Mouse (Mus musculus): ENCODE measurements around the gene Fam187a. TPM values are rescaled to one million over a fixed set of nuclear protein-coding genes. Genes with fewer than 3 reads are reported as not detected.

Fam187a gene
- 0.13 TPM in 1 of 2 replicates, not detected in the other for polyA plus RNA-seq (2015; fragmentation: Nextera tagmentation; extraction: Ambion mirVana)

GRCm38 (mm10) chr11:102884616-102885219, at the start of gene Fam187a:
Gene Fam187a (plus strand): TSS chr11:102885169.
- H3K27ac ChIP-seq (replicated peaks) = peak within 1 kb of the TSS; percentile 42; the same call in 1 of the 2 replicates
- 58% methylated on average over 10 of the region's 10 CpGs for WGBS
- H3K4me2 ChIP-seq = no peak within 1 kb of the TSS

GRCm38 (mm10) chr11:102835549-102835948, 49.4 kb upstream of the Fam187a start, which contains the start of gene Higd1b:
Gene Higd1b (plus strand): TSS chr11:102835849.
- Histone ChIP-seq H3K36me3 (peaks cover 32% of the 10 kb centered on the region), H3K4me3 (no peak within 1 kb of the TSS), H3K4me2 (no peak within 1 kb of the TSS), H3K9ac (no peak within 1 kb of the TSS), H3K9me3 (no peaks in the 10 kb centered on the region), H3K27me3 (no peaks in the 10 kb centered on the region), H3K27ac (replicated peaks) (no peak within 1 kb of the TSS), H3K4me1 (replicated peaks) (no peaks in the 10 kb centered on the region)
- 82% methylated on average over 4 of the region's 4 CpGs for WGBS
- no peak for ATAC-seq (ENCODE audit: low FRiP score, low read depth)

More at GRCm38 (mm10) chr11:102884616-102885219, at the start of gene Fam187a:
- H3K9me3 ChIP-seq = no peaks in the 10 kb centered on the region
- H3K9ac ChIP-seq = no peak within 1 kb of the TSS
- H3K4me3 ChIP-seq = no peak within 1 kb of the TSS
- H3K4me1 ChIP-seq (replicated peaks) = peaks cover 26% of the 10 kb centered on the region
- no peaks in the 10 kb centered on the region for H3K36me3 ChIP-seq
- 0 out of 2 replicates have a peak, but pooled peaks cover 3% of the 10 kb centered on the region for H3K27me3 ChIP-seq
- no peak for ATAC-seq (ENCODE audit: low FRiP score, low read depth)

- Histone ChIP-seq H3K4me3 (no peak overlapping the region), H3K4me1 (replicated peaks) (no peaks in the 10 kb centered on the region), H3K27ac (replicated peaks) (no peak overlapping the region), H3K36me3 (peaks cover 37% of the 10 kb centered on the region), H3K9me3 (no peaks in the 10 kb centered on the region), H3K27me3 (no peaks in the 10 kb centered on the region), H3K4me2 (no peak overlapping the region), H3K9ac (no peak overlapping the region)
- WGBS = 83% methylated on average over 9 of the region's 9 CpGs
- no peak for ATAC-seq (ENCODE audit: low FRiP score, low read depth)
Measured at GRCm38 (mm10) chr11:102836146-102836545, 48.8 kb upstream of the Fam187a start.

- Histone ChIP-seq H3K27ac (replicated peaks) (no peak overlapping the region; the same call in 1 of the 2 replicates), H3K4me2 (no peak overlapping the region), H3K9ac (no peak overlapping the region), H3K27me3 (no peaks in the 10 kb centered on the region), H3K4me3 (no peak overlapping the region), H3K36me3 (peaks cover 48% of the 10 kb centered on the region), H3K4me1 (replicated peaks) (no peaks in the 10 kb centered on the region), H3K9me3 (no peaks in the 10 kb centered on the region)
- 93% methylated on average over 1 of the region's 1 CpGs for WGBS
- ATAC-seq (ENCODE audit: low FRiP score, low read depth) = no peak
Measured at GRCm38 (mm10) chr11:102837385-102837784, 47.6 kb upstream of the Fam187a start.

- Histone ChIP-seq H3K36me3 (peaks cover 54% of the 10 kb centered on the region), H3K4me2 (no peak overlapping the region), H3K9ac (no peak overlapping the region), H3K9me3 (no peaks in the 10 kb centered on the region), H3K27me3 (no peaks in the 10 kb centered on the region), H3K27ac (replicated peaks) (no peak overlapping the region), H3K4me1 (replicated peaks) (no peaks in the 10 kb centered on the region), H3K4me3 (no peak overlapping the region)
- no peak for ATAC-seq (ENCODE audit: low FRiP score, low read depth)
- WGBS = 96% methylated on average over 2 of the region's 2 CpGs
Measured at GRCm38 (mm10) chr11:102838126-102838525, 46.8 kb upstream of the Fam187a start.

- Histone ChIP-seq H3K4me2 (no peak overlapping the region), H3K9me3 (no peaks in the 10 kb centered on the region), H3K27me3 (no peaks in the 10 kb centered on the region), H3K36me3 (peaks cover 58% of the 10 kb centered on the region), H3K4me3 (no peak overlapping the region), H3K9ac (no peak overlapping the region), H3K27ac (replicated peaks) (no peak overlapping the region), H3K4me1 (replicated peaks) (no peaks in the 10 kb centered on the region)
- ATAC-seq (ENCODE audit: low FRiP score, low read depth) = no peak
- WGBS = 89% methylated on average over 9 of the region's 9 CpGs
Measured at GRCm38 (mm10) chr11:102838616-102839150, 46.3 kb upstream of the Fam187a start.

- 91% methylated on average over 10 of the region's 10 CpGs for WGBS
- peaks cover 89% of the 10 kb centered on the region for H3K36me3 ChIP-seq
- no peak for ATAC-seq (ENCODE audit: low FRiP score, low read depth)
Measured at GRCm38 (mm10) chr11:102845926-102846325, 39.0 kb upstream of the Fam187a start.

GRCm38 (mm10) chr11:102851883-102852282, 33.1 kb upstream of the Fam187a start:
- Histone ChIP-seq H3K4me3 (no peak overlapping the region), H3K9ac (no peak overlapping the region), H3K4me1 (replicated peaks) (no peaks in the 10 kb centered on the region), H3K27ac (replicated peaks) (no peak overlapping the region), H3K4me2 (no peak overlapping the region), H3K36me3 (peaks cover 71% of the 10 kb centered on the region), H3K9me3 (no peaks in the 10 kb centered on the region), H3K27me3 (no peaks in the 10 kb centered on the region)
- ATAC-seq (ENCODE audit: low FRiP score, low read depth) = no peak
- 74% methylated on average over 5 of the region's 5 CpGs for WGBS

More at GRCm38 (mm10) chr11:102845926-102846325, 39.0 kb upstream of the Fam187a start:
- no peak overlapping the region for H3K4me3 ChIP-seq
- no peak overlapping the region for H3K27ac ChIP-seq (replicated peaks)
- no peaks in the 10 kb centered on the region for H3K27me3 ChIP-seq
- no peak overlapping the region for H3K9ac ChIP-seq
- H3K4me2 ChIP-seq = no peak overlapping the region
- no peaks in the 10 kb centered on the region for H3K9me3 ChIP-seq
- no peaks in the 10 kb centered on the region for H3K4me1 ChIP-seq (replicated peaks)

GRCm38 (mm10) chr11:102853760-102854159, 31.2 kb upstream of the Fam187a start:
- no peaks in the 10 kb centered on the region for H3K9me3 ChIP-seq
- H3K36me3 ChIP-seq = peaks cover 69% of the 10 kb centered on the region
- ATAC-seq (ENCODE audit: low FRiP score, low read depth) = no peak
- H3K27me3 ChIP-seq = no peaks in the 10 kb centered on the region
- H3K4me2 ChIP-seq = no peak overlapping the region
- no peak overlapping the region for H3K4me3 ChIP-seq
- H3K9ac ChIP-seq = no peak overlapping the region
- H3K4me1 ChIP-seq (replicated peaks) = no peaks in the 10 kb centered on the region
- H3K27ac ChIP-seq (replicated peaks) = no peak overlapping the region

GRCm38 (mm10) chr11:102855941-102856340, 29.0 kb upstream of the Fam187a start:
- no peak overlapping the region for H3K27ac ChIP-seq (replicated peaks)
- no peaks in the 10 kb centered on the region for H3K27me3 ChIP-seq
- ATAC-seq (ENCODE audit: low FRiP score, low read depth) = no peak
- no peak overlapping the region for H3K9ac ChIP-seq
- no peak overlapping the region for H3K4me3 ChIP-seq
- H3K4me2 ChIP-seq = no peak overlapping the region
- peaks cover 71% of the 10 kb centered on the region for H3K36me3 ChIP-seq
- 87% methylated on average over 6 of the region's 6 CpGs for WGBS
- no peaks in the 10 kb centered on the region for H3K4me1 ChIP-seq (replicated peaks)
- H3K9me3 ChIP-seq = no peaks in the 10 kb centered on the region

GRCm38 (mm10) chr11:102858951-102859350, 26.0 kb upstream of the Fam187a start:
- no peak overlapping the region for H3K9ac ChIP-seq
- H3K9me3 ChIP-seq = no peaks in the 10 kb centered on the region
- no peak overlapping the region for H3K4me3 ChIP-seq
- H3K27me3 ChIP-seq = no peaks in the 10 kb centered on the region
- no peak overlapping the region for H3K4me2 ChIP-seq
- H3K4me1 ChIP-seq (replicated peaks) = no peaks in the 10 kb centered on the region
- no peak overlapping the region; the same call in 1 of the 2 replicates for H3K27ac ChIP-seq (replicated peaks)
- ATAC-seq (ENCODE audit: low FRiP score, low read depth) = no peak; the same call in 1 of the 2 replicates
- H3K36me3 ChIP-seq = peaks cover 70% of the 10 kb centered on the region
- WGBS = 70% methylated on average over 11 of the region's 11 CpGs

- Histone ChIP-seq H3K4me3 (no peak overlapping the region), H3K36me3 (peaks cover 64% of the 10 kb centered on the region), H3K4me2 (no peak overlapping the region), H3K4me1 (replicated peaks) (no peaks in the 10 kb centered on the region), H3K27me3 (no peaks in the 10 kb centered on the region), H3K27ac (replicated peaks) (no peak overlapping the region), H3K9me3 (no peaks in the 10 kb centered on the region), H3K9ac (no peak overlapping the region)
- 71% methylated on average over 8 of the region's 8 CpGs for WGBS
- 0 out of 2 replicates have a peak, but pooled peaks have one; percentile 23 for ATAC-seq (ENCODE audit: low FRiP score, low read depth)
Measured at GRCm38 (mm10) chr11:102859933-102860332, 25.0 kb upstream of the Fam187a start.

Data from hindbrain, embryonic 15.5 days (tissue).